Mouse (Mus musculus) CH12.LX (cell line): Measurements from ENCODE around the gene Ikbip. TPM values are rescaled to one million over a fixed set of nuclear protein-coding genes. Genes with fewer than 3 reads are reported as not detected.

Source experiments
- DNase-seq: peaks from one replicate; pipeline ENCODE4 v3.0.0-alpha.2; 2013; ENCODE audit errors: extremely low read depth
- H3K27ac ChIP-seq: 2 replicates; pipeline ENCODE4 v1.5.1; 2012; ENCODE audit warnings: low read depth, mild to moderate bottlenecking, control low read depth, moderate library complexity; ENCODE audit not compliant: insufficient read depth
- H3K27me3 ChIP-seq: replicated peaks from 2 replicates; pipeline ENCODE3; 2012; ENCODE audit warnings: inconsistent platforms
- H3K36me3 ChIP-seq, 2 experiments: replicated peaks in 1 of 2; 2 replicates each; pipeline versions ENCODE3 to v1.6.1; 2012; ENCODE audit warnings: inconsistent platforms in 1 of 2, low read length in 1 of 2, mild to moderate bottlenecking in 1 of 2, mixed read lengths in 1 of 2, moderate library complexity in 1 of 2; ENCODE audit not compliant: control insufficient read depth in 1 of 2, insufficient read depth in 1 of 2
- H3K4me1 ChIP-seq, 2 experiments: 2 replicates each; pipeline ENCODE4 v1.6.1; 2012; ENCODE audit warnings: inconsistent platforms in 1 of 2, moderate library complexity in 1 of 2; ENCODE audit not compliant: insufficient read depth in 2 of 2, control insufficient read depth in 1 of 2
- H3K4me2 ChIP-seq: 2 replicates; pipeline ENCODE4 v1.6.1; 2012; ENCODE audit warnings: low read depth, mild to moderate bottlenecking, control low read depth; ENCODE audit not compliant: poor library complexity, insufficient read depth, severe bottlenecking
- H3K4me3 ChIP-seq, 3 experiments: fragments of 150-350 bp in 1 of 3; sonication (generic) in 1 of 3; replicated peaks in 1 of 3; 2 replicates each; pipeline versions ENCODE3 to v1.5.1; 2011 to 2012; ENCODE audit warnings: low read depth in 2 of 3, low read length in 2 of 3, mild to moderate bottlenecking in 2 of 3, moderate library complexity in 2 of 3, control low read depth in 1 of 3, improper control_type of control experiment in 1 of 3, inconsistent platforms in 1 of 3, mixed read lengths in 1 of 3; ENCODE audit not compliant: poor library complexity in 1 of 3
- H3K79me2 ChIP-seq: replicated peaks from 2 replicates; pipeline ENCODE4 v1.6.1; 2012; ENCODE audit warnings: mild to moderate bottlenecking, moderate library complexity; ENCODE audit not compliant: control insufficient read depth, poor library complexity, insufficient read depth, severe bottlenecking; ENCODE audit errors: extremely low read depth
- H3K9ac ChIP-seq: 2 replicates; pipeline ENCODE4 v1.6.1; 2012; ENCODE audit warnings: low read depth, mild to moderate bottlenecking, control low read depth, moderate library complexity; ENCODE audit not compliant: insufficient read depth
- H3K9me3 ChIP-seq: replicated peaks from 2 replicates; pipeline ENCODE3; 2012; ENCODE audit warnings: low read length, inconsistent platforms, mixed read lengths
- BHLHE40 ChIP-seq: IDR thresholded peaks from 2 replicates; pipeline ENCODE4 v1.6.1; 2011; ENCODE audit warnings: mild to moderate bottlenecking, low read depth, low read length, improper control_type of control experiment
- CHD1 ChIP-seq: IDR thresholded peaks from 2 replicates; pipeline ENCODE4 v1.6.1; 2012; ENCODE audit warnings: low read depth, low read length, improper control_type of control experiment, inconsistent platforms
- CHD2 ChIP-seq: IDR thresholded peaks from 2 replicates; pipeline ENCODE4 v1.6.1; 2011; ENCODE audit warnings: low read length, improper control_type of control experiment
- CTCF ChIP-seq, 2 experiments: IDR thresholded peaks in 1 of 2; conservative IDR thresholded peaks in 1 of 2; 2 replicates each; pipeline ENCODE4 v1.5.1; 2011 to 2012; ENCODE audit warnings: low read depth in 2 of 2, low read length in 2 of 2, improper control_type of control experiment in 1 of 2, inconsistent platforms in 1 of 2, mild to moderate bottlenecking in 1 of 2, moderate library complexity in 1 of 2
- E2F4 ChIP-seq: IDR thresholded peaks from 2 replicates; pipeline ENCODE4 v1.6.1; 2011; ENCODE audit warnings: low read depth, low read length, improper control_type of control experiment; ENCODE audit not compliant: insufficient replicate concordance
- ELF1 ChIP-seq: IDR thresholded peaks from 2 replicates; pipeline ENCODE4 v1.6.1; 2014; ENCODE audit warnings: low read depth, mild to moderate bottlenecking, inconsistent platforms, low read length, improper control_type of control experiment
- EP300 ChIP-seq: IDR thresholded peaks from 2 replicates; pipeline ENCODE4 v1.6.1; 2011; ENCODE audit warnings: low read length, improper control_type of control experiment
- HCFC1 ChIP-seq: IDR thresholded peaks from 2 replicates; pipeline ENCODE4 v1.6.1; 2012; ENCODE audit warnings: low read depth, mild to moderate bottlenecking, inconsistent platforms, low read length, improper control_type of control experiment
- IRF4 ChIP-seq: IDR thresholded peaks from 2 replicates; pipeline ENCODE4 v1.6.1; 2014; ENCODE audit warnings: low read depth, mild to moderate bottlenecking, inconsistent platforms, low read length, improper control_type of control experiment
- KAT2A ChIP-seq: IDR thresholded peaks from 2 replicates; pipeline ENCODE4 v1.6.1; 2012; ENCODE audit warnings: low read length, improper control_type of control experiment, inconsistent platforms; ENCODE audit not compliant: insufficient replicate concordance
- MAFK ChIP-seq: IDR thresholded peaks from 2 replicates; pipeline ENCODE4 v1.6.1; 2011; ENCODE audit warnings: low read length, improper control_type of control experiment; ENCODE audit not compliant: insufficient replicate concordance
- MEF2A ChIP-seq: IDR thresholded peaks from 2 replicates; pipeline ENCODE4 v1.6.1; 2014; ENCODE audit warnings: low read depth, mild to moderate bottlenecking, inconsistent platforms, low read length, improper control_type of control experiment, borderline replicate concordance
- MXI1 ChIP-seq: IDR thresholded peaks from 2 replicates; pipeline ENCODE4 v1.6.1; 2011; ENCODE audit warnings: mild to moderate bottlenecking, low read depth, low read length, improper control_type of control experiment
- POLR2A ChIP-seq: IDR thresholded peaks from 2 replicates; pipeline ENCODE4 v1.6.1; 2011; ENCODE audit warnings: low read depth, mild to moderate bottlenecking, improper control_type of control experiment, low read length
- RCOR1 ChIP-seq: conservative IDR thresholded peaks from 2 replicates; pipeline ENCODE4 v1.6.1; 2012; ENCODE audit warnings: low read depth, mild to moderate bottlenecking, inconsistent platforms, low read length, improper control_type of control experiment
- SIN3A ChIP-seq: IDR thresholded peaks from 2 replicates; pipeline ENCODE4 v1.6.1; 2012; ENCODE audit warnings: low read length, improper control_type of control experiment, inconsistent platforms
- SMC3 ChIP-seq: IDR thresholded peaks from 2 replicates; pipeline ENCODE4 v1.6.1; 2011; ENCODE audit warnings: low read depth, low read length, improper control_type of control experiment
- TBP ChIP-seq: conservative IDR thresholded peaks from 2 replicates; pipeline ENCODE4 v1.6.1; 2011; ENCODE audit warnings: low read depth, low read length, improper control_type of control experiment
- USF1 ChIP-seq: IDR thresholded peaks from 2 replicates; pipeline ENCODE4 v1.6.1; 2014; ENCODE audit warnings: low read depth, mild to moderate bottlenecking, inconsistent platforms, low read length, improper control_type of control experiment
- ZC3H11A ChIP-seq: IDR thresholded peaks from 2 replicates; pipeline ENCODE4 v1.6.1; 2012; ENCODE audit warnings: low read depth, mild to moderate bottlenecking, inconsistent platforms, low read length, improper control_type of control experiment
- dilution Hi-C: fragments of 300-500 bp; cut with MboI; formaldehyde crosslinking; loops from 2 replicates; pipeline ENCODE4 v1.14.3; 2020; ENCODE audit warnings: low sequenced_read_pairs; ENCODE audit not compliant: extremely low pct_unique_long_range_greater_than_20kb, extremely low pct_ligation_motif_present
- in situ Hi-C: fragments of 300-500 bp; cut with MboI; formaldehyde crosslinking; loops from 3 replicates; pipeline ENCODE4 v1.14.3; 2019; ENCODE audit warnings: low sequenced_read_pairs, low pct_ligation_motif_present, low pct_unique_long_range_greater_than_20kb, mixed read lengths
- polyA plus RNA-seq: library from polyadenylated mRNA; unstranded; fragments of >175 nt; gene quantifications from 2 replicates; pipeline ENCODE4 v1.2.1, GENCODE M21; 2012; ENCODE audit warnings: low read depth; ENCODE audit not compliant: insufficient read length
- total RNA-seq, 2 experiments: library from RNA; depleted of rRNA; stranded (reverse); fragments of 300-350 nt in 1 of 2; fragments of >200 nt in 1 of 2; gene quantifications; 2 replicates each; pipeline ENCODE4 v1.2.3; 2012 to 2014

Gene Ikbip
- total and polyA plus RNA-seq, 3 experiments = 2.1 to 7.2 (median 6.0) TPM

DNA sequence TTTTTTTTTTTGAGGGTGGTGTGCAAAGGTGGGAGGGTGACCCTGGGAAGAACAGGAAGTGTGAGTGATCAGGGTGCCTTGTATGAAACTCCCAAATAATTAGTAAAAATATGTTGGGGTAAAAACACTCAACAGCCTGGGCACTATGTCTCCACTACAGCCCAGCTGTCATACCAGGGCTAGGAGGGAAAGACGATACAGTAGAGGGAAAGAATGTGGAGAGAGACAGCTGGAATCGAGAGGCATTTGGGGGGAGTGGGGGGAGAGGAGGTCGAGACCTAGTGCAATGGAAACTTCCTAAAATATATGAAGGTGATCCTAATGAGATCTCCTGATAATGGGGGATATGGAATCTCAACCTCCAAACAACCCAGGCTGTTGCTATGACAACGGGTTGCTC, 27.1 kb downstream of the Ikbip start:
- H3K27me3 ChIP-seq = no peaks in the 10 kb centered on the region
- dilution Hi-C loops (no loop called here), in situ Hi-C loops (no loop called here)
- no peak overlapping the region for H3K4me2 ChIP-seq
- H3K4me1 ChIP-seq = no peaks in the 10 kb centered on the region
- no peak overlapping the region for H3K27ac ChIP-seq
- no peaks in the 10 kb centered on the region for H3K9me3 ChIP-seq
- TF ChIP-seq E2F4 (no peak), USF1 (no peak), IRF4 (no peak), CHD1 (no peak), RCOR1 (no peak), SIN3A (no peak), EP300 (no peak), SMC3 (no peak), MAFK (no peak), MXI1 (no peak), KAT2A (no peak), CHD2 (no peak), BHLHE40 (no peak), TBP (no peak), MEF2A (no peak), ZC3H11A (no peak)
- H3K9ac ChIP-seq = no peak overlapping the region
- H3K79me2 ChIP-seq = no peaks in the 10 kb centered on the region
- peaks cover 10 to 18% of the 10 kb centered on the region in 2 experiments for H3K36me3 ChIP-seq
- H3K4me3 ChIP-seq = no peak overlapping the region
- DNase-seq = no peak

DNA sequence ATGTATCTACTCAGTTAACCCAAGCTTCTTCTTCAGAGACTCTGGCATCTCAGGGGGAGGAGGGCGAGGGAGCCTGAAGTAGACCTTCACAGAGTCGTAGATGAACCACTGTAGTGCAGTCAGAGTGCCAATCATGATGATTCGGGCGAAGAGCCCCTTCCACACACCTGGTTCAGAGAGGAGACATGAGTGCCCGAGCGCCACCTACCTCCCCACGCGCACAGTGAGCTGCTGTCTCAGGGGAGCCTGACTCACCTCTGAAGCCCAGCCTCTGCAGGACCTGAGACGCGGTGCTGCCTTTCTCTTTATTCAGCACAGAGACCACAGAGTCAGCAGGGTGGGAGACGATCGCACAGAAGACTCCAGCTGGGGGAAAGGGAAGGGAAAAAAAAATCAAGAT, 34.2 kb downstream of the Ikbip start:
- in situ Hi-C loops = no loop called here
- peak; percentile 48 for DNase-seq

More for the DNA sequence above, 34.2 kb downstream of the Ikbip start:
- Histone ChIP-seq H3K4me2 (no peak overlapping the region), H3K36me3 (peaks cover 62 to 85% of the 10 kb centered on the region in 2 experiments), H3K9me3 (no peaks in the 10 kb centered on the region), H3K4me3 (no peak overlapping the region), H3K27me3 (no peaks in the 10 kb centered on the region)
- TF ChIP-seq ELF1 (no peak), CTCF (conservative IDR thresholded peaks at IDR 0.05 in 1 of 2, IDR thresholded peaks at IDR 0.05 in 1 of 2; ENCODE audit: low read depth in 2 of 2, low read length in 2 of 2) (0 out of 4 replicates have a peak, but pooled peaks of 1 of the 2 experiments have one; percentile 6), POLR2A (0 out of 2 replicates have a peak, but pooled peaks have one; percentile 18), HCFC1 (no peak)
- TF ChIP-seq, all 38 proteins: peak for 2
- Histone ChIP-seq H3K4me1 (peaks cover 5 to 43% of the 10 kb centered on the region in 2 experiments; a peak in 3 of 4 replicates), H3K27ac (no peak overlapping the region), H3K9ac (no peak overlapping the region), H3K79me2 (peaks cover 15% of the 10 kb centered on the region)
- dilution Hi-C loops = no loop called here
